Comparison of ENCODE assay signal across 19 mouse cellular contexts in genomic region chr11:20029014-20029413, GRCm38 (mm10).
DNase-seq lines count a peak whose midpoint lies in the region; ATAC-seq and TF ChIP-seq lines count a peak whose summit lies in the region.
"Had no signal": no experiment of that assay in that cellular context is flagged by ENCODE, and none has a peak within 500 bp of the region (broad histone marks: within the 10 kb centered on the region; RNA-seq: fewer than 3 reads in every experiment).

No protein-coding gene starts in this region.

- TF ChIP-seq CTCF in stomach, postnatal 0 days (IDR thresholded peaks at IDR 0.05; ENCODE audit: low read depth): no peak

- no peak overlapping the region for H3K27ac ChIP-seq in liver, embryonic 12.5 days
- H3K27ac ChIP-seq in liver, embryonic 15.5 days (replicated peaks): no peak overlapping the region
- no peak overlapping the region for H3K27ac ChIP-seq in forebrain, embryonic 13.5 days
- H3K27ac ChIP-seq in stomach, postnatal 0 days (replicated peaks): no peak overlapping the region
- H3K27ac ChIP-seq: forebrain, embryonic 10.5 days; gastrocnemius, adult 2 months; hindbrain, embryonic 12.5 days; hindbrain, embryonic 15.5 days had no signal

- peak; percentile 59 for ATAC-seq in liver, embryonic 12.5 days
- ATAC-seq in liver, embryonic 15.5 days (ENCODE audit: insufficient read depth): 0 out of 2 replicates have a peak, but pooled peaks have one; percentile 5
- no peak for ATAC-seq in forebrain, embryonic 13.5 days
- no peak for ATAC-seq in stomach, postnatal 0 days (ENCODE audit: low FRiP score, low TSS enrichment)
- ATAC-seq: CD4-positive, CD25-positive, alpha-beta regulatory T cell, adult 4 months; forebrain, embryonic 14.5 days; forebrain, postnatal 0 days had no signal

- DNase-seq in c-Kit-positive CD71-positive TER-119-negative erythroid progenitor cells, embryonic 14.5 days (ENCODE audit: low read depth): peak; percentile 59
- DNase-seq in spleen, adult 18-20 months: no peak
- DNase-seq in stomach, postnatal 0 days (ENCODE audit: low spot score): no peak
- DNase-seq: cerebellum, adult 18-20 months; cerebellum, adult 9-10 months; cerebellum, postnatal 14 days; forebrain, postnatal 0 days; gastrocnemius, adult 2 months; gastrocnemius, postnatal 14 days; heart, adult 11 months had no signal

- peaks cover 37% of the 10 kb centered on the region for H3K4me1 ChIP-seq in liver, embryonic 12.5 days
- H3K4me1 ChIP-seq in liver, embryonic 15.5 days (replicated peaks): peaks cover 8% of the 10 kb centered on the region; the same call in 1 of the 2 replicates
- H3K4me1 ChIP-seq in forebrain, embryonic 13.5 days: no peaks in the 10 kb centered on the region
- H3K4me1 ChIP-seq in stomach, postnatal 0 days (replicated peaks; ENCODE audit: control insufficient read depth, insufficient read depth): no peaks in the 10 kb centered on the region
- H3K4me1 ChIP-seq: hindbrain, embryonic 12.5 days; hindbrain, embryonic 15.5 days had no signal

- TF ChIP-seq EP300 in stomach, postnatal 0 days (optimal IDR thresholded peaks at IDR 0.05): no peak

- no peak overlapping the region for H3K4me3 ChIP-seq in liver, embryonic 12.5 days
- no peak overlapping the region for H3K4me3 ChIP-seq in liver, embryonic 15.5 days (replicated peaks)
- H3K4me3 ChIP-seq in forebrain, embryonic 13.5 days: no peak overlapping the region
- H3K4me3 ChIP-seq in stomach, postnatal 0 days (ENCODE audit: low read depth, low read length): no peak overlapping the region
- H3K4me3 ChIP-seq: forebrain, embryonic 10.5 days; gastrocnemius, adult 2 months; hindbrain, embryonic 12.5 days; hindbrain, embryonic 15.5 days had no signal

- no peaks in the 10 kb centered on the region; the same call in 1 of the 2 replicates for H3K9me3 ChIP-seq in liver, embryonic 12.5 days (replicated peaks)
- no peaks in the 10 kb centered on the region for H3K9me3 ChIP-seq in liver, embryonic 15.5 days (replicated peaks)
- no peaks in the 10 kb centered on the region for H3K9me3 ChIP-seq in forebrain, embryonic 13.5 days (replicated peaks)
- no peaks in the 10 kb centered on the region for H3K9me3 ChIP-seq in stomach, postnatal 0 days (ENCODE audit: control insufficient read depth, low read length)
- H3K9me3 ChIP-seq: forebrain, embryonic 10.5 days; hindbrain, embryonic 15.5 days had no signal

- WGBS in liver, embryonic 12.5 days (ENCODE audit: insufficient replicate concordance): 55% methylated on average over 4 of the region's 4 CpGs
- WGBS in liver, embryonic 15.5 days (ENCODE audit: insufficient replicate concordance): 61% methylated on average over 4 of the region's 4 CpGs
- WGBS in forebrain, embryonic 13.5 days: 95% methylated on average over 4 of the region's 4 CpGs
- 85% methylated on average over 4 of the region's 4 CpGs for WGBS in stomach, postnatal 0 days

- H3K27me3 ChIP-seq in liver, embryonic 12.5 days (replicated peaks): no peaks in the 10 kb centered on the region
- no peaks in the 10 kb centered on the region for H3K27me3 ChIP-seq in liver, embryonic 15.5 days
- no peaks in the 10 kb centered on the region for H3K27me3 ChIP-seq in forebrain, embryonic 13.5 days
- H3K27me3 ChIP-seq in stomach, postnatal 0 days (ENCODE audit: control insufficient read depth, insufficient read depth, low read length): no peaks in the 10 kb centered on the region
- H3K27me3 ChIP-seq: hindbrain, embryonic 12.5 days; hindbrain, embryonic 15.5 days had no signal

- H3K9ac ChIP-seq in liver, embryonic 12.5 days: no peak overlapping the region
- no peak overlapping the region for H3K9ac ChIP-seq in liver, embryonic 15.5 days
- no peak overlapping the region for H3K9ac ChIP-seq in forebrain, embryonic 13.5 days
- no peak overlapping the region for H3K9ac ChIP-seq in stomach, postnatal 0 days (ENCODE audit: low read length)
- H3K9ac ChIP-seq: forebrain, postnatal 0 days; hindbrain, embryonic 12.5 days; hindbrain, embryonic 15.5 days had no signal

- H3K4me2 ChIP-seq in liver, embryonic 12.5 days: 0 out of 2 replicates have a peak overlapping the region, but pooled peaks have one; percentile 2
- no peak overlapping the region for H3K4me2 ChIP-seq in liver, embryonic 15.5 days
- no peak overlapping the region for H3K4me2 ChIP-seq in forebrain, embryonic 13.5 days
- H3K4me2 ChIP-seq in stomach, postnatal 0 days (replicated peaks; ENCODE audit: low read depth): no peak overlapping the region
- H3K4me2 ChIP-seq: heart, embryonic 11.5 days; hindbrain, embryonic 12.5 days; hindbrain, embryonic 15.5 days had no signal

- H3K36me3 ChIP-seq in liver, embryonic 12.5 days: peaks cover 20% of the 10 kb centered on the region; the same call in 1 of the 2 replicates
- peaks cover 4% of the 10 kb centered on the region; the same call in 1 of the 2 replicates for H3K36me3 ChIP-seq in liver, embryonic 15.5 days (replicated peaks)
- H3K36me3 ChIP-seq in forebrain, embryonic 13.5 days (ENCODE audit: poor library complexity, severe bottlenecking): peaks cover 18% of the 10 kb centered on the region
- no peaks in the 10 kb centered on the region for H3K36me3 ChIP-seq in stomach, postnatal 0 days (ENCODE audit: control insufficient read depth, insufficient read depth, low read length)
- H3K36me3 ChIP-seq: hindbrain, embryonic 15.5 days had no signal

Comparison
In these comparisons a context has a peak if more than half of its experiments do, and no peak if none do; other contexts are left out.
1. ATAC-seq: peak in liver, embryonic 12.5 days (single experiment) and liver, embryonic 15.5 days (single experiment); none in forebrain, embryonic 13.5 days (single experiment) and stomach, postnatal 0 days (single experiment).